ENCODE assay signal across 8 mouse cellular contexts in genomic region chr11:59505839-59506712, GRCm38 (mm10). TPM values are rescaled to one million over a fixed set of nuclear protein-coding genes. Genes with fewer than 3 reads are reported as not detected.
DNase-seq lines count a peak whose midpoint lies in the region; ATAC-seq lines count a peak whose summit lies in the region.

No protein-coding gene starts in this region.

- peak overlapping the region; percentile 87 for H3K4me2 ChIP-seq in heart, embryonic 12.5 days
- H3K4me2 ChIP-seq in kidney, embryonic 16.5 days (replicated peaks; ENCODE audit: low read depth, low read length): peak overlapping the region; percentile 95
- H3K4me2 ChIP-seq in liver, embryonic 12.5 days: peak overlapping the region; percentile 86
- H3K4me2 ChIP-seq in stomach, embryonic 14.5 days (replicated peaks; ENCODE audit: low read depth, low read length): peak overlapping the region; percentile 72

- H3K27me3 ChIP-seq in heart, embryonic 12.5 days (replicated peaks): no peaks in the 10 kb centered on the region
- no peaks in the 10 kb centered on the region for H3K27me3 ChIP-seq in kidney, embryonic 16.5 days (ENCODE audit: insufficient read depth, low read length)
- H3K27me3 ChIP-seq in liver, embryonic 12.5 days (replicated peaks): peaks cover 29% of the 10 kb centered on the region
- no peaks in the 10 kb centered on the region for H3K27me3 ChIP-seq in stomach, embryonic 14.5 days (ENCODE audit: control insufficient read depth, insufficient read depth, low read length)

- peak overlapping the region; percentile 82 for H3K4me3 ChIP-seq in heart, embryonic 12.5 days
- H3K4me3 ChIP-seq in kidney, embryonic 16.5 days (ENCODE audit: low read length): peak overlapping the region; percentile 68
- H3K4me3 ChIP-seq in liver, embryonic 12.5 days: peak overlapping the region; percentile 74
- H3K4me3 ChIP-seq in stomach, embryonic 14.5 days (ENCODE audit: low read depth, low read length): peak overlapping the region; percentile 89

- peak overlapping the region; percentile 89 for H3K27ac ChIP-seq in heart, embryonic 12.5 days (ENCODE audit: poor library complexity, severe bottlenecking)
- peak overlapping the region; percentile 95 for H3K27ac ChIP-seq in kidney, embryonic 16.5 days (ENCODE audit: low read length)
- peak overlapping the region; percentile 79 for H3K27ac ChIP-seq in liver, embryonic 12.5 days
- peak overlapping the region; percentile 96 for H3K27ac ChIP-seq in stomach, embryonic 14.5 days (ENCODE audit: low read length)

- DNase-seq in CD4-positive helper T cell, adult 2 months (ENCODE audit: low read depth, low spot score): peak; percentile 86
- peak; percentile 95 for DNase-seq in brain, adult 2 months (ENCODE audit: low read depth, low spot score)
- DNase-seq in natural killer cell, adult 2 months (ENCODE audit: low spot score in 2 of 2): peak; percentile 72 to 74

- H3K9me3 ChIP-seq in heart, embryonic 12.5 days (replicated peaks): no peaks in the 10 kb centered on the region
- H3K9me3 ChIP-seq in kidney, embryonic 16.5 days (ENCODE audit: low read length): no peaks in the 10 kb centered on the region
- H3K9me3 ChIP-seq in liver, embryonic 12.5 days (replicated peaks): no peaks in the 10 kb centered on the region
- H3K9me3 ChIP-seq in stomach, embryonic 14.5 days (ENCODE audit: control insufficient read depth, low read depth, low read length): no peaks in the 10 kb centered on the region

- peak overlapping the region; percentile 94 for H3K9ac ChIP-seq in heart, embryonic 12.5 days
- peak overlapping the region; percentile 99 for H3K9ac ChIP-seq in kidney, embryonic 16.5 days (replicated peaks; ENCODE audit: low read length)
- peak overlapping the region; percentile 75 for H3K9ac ChIP-seq in liver, embryonic 12.5 days
- H3K9ac ChIP-seq in stomach, embryonic 14.5 days (replicated peaks; ENCODE audit: low read depth, low read length): peak overlapping the region; percentile 94

- WGBS in heart, embryonic 12.5 days: under 1% methylated on average over 66 of the region's 71 CpGs
- 1% methylated on average over 64 of the region's 71 CpGs for WGBS in kidney, embryonic 16.5 days
- WGBS in liver, embryonic 12.5 days (ENCODE audit: insufficient replicate concordance): under 1% methylated on average over 62 of the region's 71 CpGs
- under 1% methylated on average over 64 of the region's 71 CpGs for WGBS in stomach, embryonic 14.5 days

- ATAC-seq in erythroblast, adult 5-6 weeks (replicated peaks; ENCODE audit: low FRiP score, poor library complexity, severe bottlenecking): 0 out of 2 replicates have a peak, but pooled peaks have one; percentile 18
- peak; percentile 94 for ATAC-seq in heart, embryonic 12.5 days (ENCODE audit: insufficient number of reproducible peaks, low FRiP score)
- peak; percentile 96 for ATAC-seq in kidney, embryonic 16.5 days (ENCODE audit: low FRiP score, low TSS enrichment)
- ATAC-seq in liver, embryonic 12.5 days: peak; percentile 80
- ATAC-seq in stomach, embryonic 14.5 days (ENCODE audit: insufficient number of reproducible peaks, insufficient read depth, low FRiP score, low read depth): peak; percentile 93

- H3K4me1 ChIP-seq in heart, embryonic 12.5 days (replicated peaks): peaks cover 16% of the 10 kb centered on the region
- peaks cover 19% of the 10 kb centered on the region for H3K4me1 ChIP-seq in kidney, embryonic 16.5 days (ENCODE audit: insufficient read depth, low read length)
- H3K4me1 ChIP-seq in liver, embryonic 12.5 days: peaks cover 25% of the 10 kb centered on the region
- H3K4me1 ChIP-seq in stomach, embryonic 14.5 days (ENCODE audit: control insufficient read depth, insufficient read depth, low read length): peaks cover 7% of the 10 kb centered on the region; the same call in 1 of the 2 replicates

- peaks cover 37% of the 10 kb centered on the region for H3K36me3 ChIP-seq in heart, embryonic 12.5 days
- peaks cover 34% of the 10 kb centered on the region for H3K36me3 ChIP-seq in kidney, embryonic 16.5 days (ENCODE audit: insufficient read depth, low read length)
- peaks cover 33% of the 10 kb centered on the region for H3K36me3 ChIP-seq in liver, embryonic 12.5 days
- peaks cover 37% of the 10 kb centered on the region for H3K36me3 ChIP-seq in stomach, embryonic 14.5 days (ENCODE audit: control insufficient read depth, insufficient read depth, low read length)

RNA-seq across cellular contexts. Expression of gene Zkscan17, which starts 20.5 kb away (rescaled TPM):
- total RNA-seq in erythroblast, adult 5-6 weeks (2015; ENCODE audit: low replicate concordance): 1.3 and 3.5 TPM in 2 replicates
- total RNA-seq in erythroblast, adult 5-6 weeks (2017; ENCODE audit: low replicate concordance): 2.2 and 2.7 TPM in 2 replicates
- polyA plus RNA-seq in heart, embryonic 12.5 days (2016; fragmentation: Nextera tagmentation; extraction: Ambion mirVana): 18.1 and 18.4 TPM in 2 replicates
- 29.1 and 31.4 TPM in 2 replicates for polyA plus RNA-seq in kidney, embryonic 16.5 days (2015; fragmentation: Nextera tagmentation; extraction: Ambion mirVana)
- 8.6 and 9.1 TPM in 2 replicates for polyA plus RNA-seq in liver, embryonic 12.5 days (2016; fragmentation: Nextera tagmentation; extraction: Ambion mirVana)
- 19.4 and 20.9 TPM in 2 replicates for polyA plus RNA-seq in stomach, embryonic 14.5 days (2014; fragmentation: Nextera tagmentation; extraction: Ambion mirVana)

RNA-seq across cellular contexts. Expression of gene Zfp867, which starts 33.8 kb away (rescaled TPM):
- total RNA-seq in erythroblast, adult 5-6 weeks (2015; ENCODE audit: low replicate concordance): 0.77 TPM in 1 of 2 replicates, not detected in the other
- total RNA-seq in erythroblast, adult 5-6 weeks (2017; ENCODE audit: low replicate concordance): 0.51 TPM in 1 of 2 replicates, not detected in the other
- polyA plus RNA-seq in heart, embryonic 12.5 days (2016; fragmentation: Nextera tagmentation; extraction: Ambion mirVana): 5.2 and 6.2 TPM in 2 replicates
- 9.3 and 9.6 TPM in 2 replicates for polyA plus RNA-seq in kidney, embryonic 16.5 days (2015; fragmentation: Nextera tagmentation; extraction: Ambion mirVana)
- polyA plus RNA-seq in liver, embryonic 12.5 days (2016; fragmentation: Nextera tagmentation; extraction: Ambion mirVana): 1.3 and 1.7 TPM in 2 replicates
- 9.0 and 9.1 TPM in 2 replicates for polyA plus RNA-seq in stomach, embryonic 14.5 days (2014; fragmentation: Nextera tagmentation; extraction: Ambion mirVana)

RNA-seq across cellular contexts. Expression of gene Nlrp3, which starts 35.3 kb away (rescaled TPM):
- total RNA-seq in erythroblast, adult 5-6 weeks (2015; ENCODE audit: low replicate concordance): 5.9 TPM in 1 of 2 replicates, not detected in the other
- 1.3 and 3.0 TPM in 2 replicates for total RNA-seq in erythroblast, adult 5-6 weeks (2017; ENCODE audit: low replicate concordance)
- polyA plus RNA-seq in heart, embryonic 12.5 days (2016; fragmentation: Nextera tagmentation; extraction: Ambion mirVana): 0.08 and 0.09 TPM in 2 replicates
- 0.04 and 0.07 TPM in 2 replicates for polyA plus RNA-seq in kidney, embryonic 16.5 days (2015; fragmentation: Nextera tagmentation; extraction: Ambion mirVana)
- polyA plus RNA-seq in liver, embryonic 12.5 days (2016; fragmentation: Nextera tagmentation; extraction: Ambion mirVana): 0.41 and 0.43 TPM in 2 replicates
- 0.14 and 0.27 TPM in 2 replicates for polyA plus RNA-seq in stomach, embryonic 14.5 days (2014; fragmentation: Nextera tagmentation; extraction: Ambion mirVana)

RNA-seq across cellular contexts. Expression of gene Snap47, which starts 55.1 kb away (rescaled TPM):
- total RNA-seq in erythroblast, adult 5-6 weeks (2015; ENCODE audit: low replicate concordance): 0.38 TPM in 1 of 2 replicates, not detected in the other
- 0.42 and 2.6 TPM in 2 replicates for total RNA-seq in erythroblast, adult 5-6 weeks (2017; ENCODE audit: low replicate concordance)
- 107 and 108 TPM in 2 replicates for polyA plus RNA-seq in heart, embryonic 12.5 days (2016; fragmentation: Nextera tagmentation; extraction: Ambion mirVana)
- 119 and 124 TPM in 2 replicates for polyA plus RNA-seq in kidney, embryonic 16.5 days (2015; fragmentation: Nextera tagmentation; extraction: Ambion mirVana)
- polyA plus RNA-seq in liver, embryonic 12.5 days (2016; fragmentation: Nextera tagmentation; extraction: Ambion mirVana): 34.4 and 35.8 TPM in 2 replicates
- 113 and 116 TPM in 2 replicates for polyA plus RNA-seq in stomach, embryonic 14.5 days (2014; fragmentation: Nextera tagmentation; extraction: Ambion mirVana)

RNA-seq across cellular contexts. Expression of gene Jmjd4, which starts 56.2 kb away (rescaled TPM):
- 0.38 and 2.1 TPM in 2 replicates for total RNA-seq in erythroblast, adult 5-6 weeks (2015; ENCODE audit: low replicate concordance)
- total RNA-seq in erythroblast, adult 5-6 weeks (2017; ENCODE audit: low replicate concordance): 0.70 and 1.7 TPM in 2 replicates
- polyA plus RNA-seq in heart, embryonic 12.5 days (2016; fragmentation: Nextera tagmentation; extraction: Ambion mirVana): 11.7 and 13.1 TPM in 2 replicates
- polyA plus RNA-seq in kidney, embryonic 16.5 days (2015; fragmentation: Nextera tagmentation; extraction: Ambion mirVana): 13.0 and 13.6 TPM in 2 replicates
- polyA plus RNA-seq in liver, embryonic 12.5 days (2016; fragmentation: Nextera tagmentation; extraction: Ambion mirVana): 7.5 and 7.7 TPM in 2 replicates
- 11.2 and 12.6 TPM in 2 replicates for polyA plus RNA-seq in stomach, embryonic 14.5 days (2014; fragmentation: Nextera tagmentation; extraction: Ambion mirVana)

Comparison
In these comparisons a context has a peak if more than half of its experiments do, and no peak if none do; other contexts are left out.
1. Peak in every context shown above with its lines: DNase-seq, ATAC-seq, H3K4me3 ChIP-seq and H3K27ac ChIP-seq.
2. ATAC-seq: peak in every context shown above with its lines; median percentile 96 in kidney, embryonic 16.5 days; 94 in heart, embryonic 12.5 days; 93 in stomach, embryonic 14.5 days; 80 in liver, embryonic 12.5 days; 18 in erythroblast, adult 5-6 weeks.